Mouse (Mus musculus) stomach, embryonic 15.5 days (tissue): ENCODE data around the gene ccdc198. TPM values are rescaled to one million over a fixed set of nuclear protein-coding genes. Genes with fewer than 3 reads are reported as not detected.
"Not testable (repeated sequence)": the region's sequence is repeated elsewhere in the genome, so short reads cannot be mapped to it uniquely, and the experiment has no call there.

Experiments
- ATAC-seq: fragments of 200-750 bp; cut with Nextera tagmentation; 2 replicates; pipeline ENCODE4 v1.8.0; 2017; ENCODE audit warnings: low read depth, moderate number of reproducible peaks, moderate TSS enrichment; ENCODE audit not compliant: insufficient read depth, low FRiP score
- H3K27ac ChIP-seq: fragments of 300-500 bp; sonication (generic); 2 replicates; pipeline ENCODE4 v1.5.1; 2015; ENCODE audit warnings: mild to moderate bottlenecking, inconsistent platforms
- H3K27me3 ChIP-seq: fragments of 300-500 bp; sonication (generic); replicated peaks from 2 replicates; pipeline ENCODE4 v1.6.1; 2015; ENCODE audit warnings: inconsistent platforms
- H3K36me3 ChIP-seq: fragments of 300-500 bp; sonication (generic); 2 replicates; pipeline ENCODE4 v1.6.1; 2015; ENCODE audit warnings: inconsistent platforms
- H3K4me1 ChIP-seq: fragments of 300-500 bp; sonication (generic); 2 replicates; pipeline ENCODE4 v1.6.1; 2015; ENCODE audit warnings: inconsistent platforms
- H3K4me2 ChIP-seq: fragments of 300-500 bp; sonication (generic); 2 replicates; pipeline ENCODE4 v1.6.1; 2015; ENCODE audit warnings: mild to moderate bottlenecking, inconsistent platforms
- H3K4me3 ChIP-seq: fragments of 300-500 bp; sonication (generic); replicated peaks from 2 replicates; pipeline ENCODE4 v1.5.1; 2015; ENCODE audit warnings: inconsistent platforms
- H3K9ac ChIP-seq: fragments of 300-500 bp; sonication (generic); 2 replicates; pipeline ENCODE4 v1.6.1; 2015; ENCODE audit warnings: inconsistent platforms
- H3K9me3 ChIP-seq: fragments of 300-500 bp; sonication (generic); 2 replicates; pipeline ENCODE4 v1.6.1; 2016; ENCODE audit warnings: inconsistent platforms
- WGBS: fragments of 180-500 bp; shearing (Covaris S2); methylation state at CpG from one replicate; pipeline ENCODE4 v1.1.7; 2015; 5-methylcytosine and 5-hydroxymethylcytosine counted together
- polyA plus RNA-seq: library from polyadenylated mRNA; unstranded; fragments of >200 nt; fragmentation: Nextera tagmentation; extraction: Ambion mirVana; gene quantifications from 2 replicates; pipeline ENCODE4 v1.2.1, GENCODE M21; 2015

Gene ccdc198
- 29.1 and 29.3 TPM in 2 replicates for polyA plus RNA-seq

GRCm38 (mm10) chr14:49245126-49245714 lies at the start of gene ccdc198:
ccdc198 (minus strand) TSS chr14:49245474.
- peak within 1 kb of the TSS; percentile 3; the same call in 1 of the 2 replicates for H3K4me3 ChIP-seq
- no peaks in the 10 kb centered on the region for H3K4me1 ChIP-seq
- no peak within 1 kb of the TSS for H3K27ac ChIP-seq
- H3K4me2 ChIP-seq = no peak within 1 kb of the TSS
- H3K36me3 ChIP-seq = no peaks in the 10 kb centered on the region
- no peak for ATAC-seq
- 57% methylated on average over 5 of the region's 5 CpGs for WGBS
- H3K9ac ChIP-seq = no peak within 1 kb of the TSS
- no peaks in the 10 kb centered on the region for H3K27me3 ChIP-seq
- no peaks in the 10 kb centered on the region for H3K9me3 ChIP-seq

GRCm38 (mm10) chr14:49293802-49294449 lies 48.7 kb upstream of the ccdc198 start:
- WGBS = 53% methylated on average over 4 of the region's 4 CpGs
- Histone ChIP-seq H3K9ac (no peak overlapping the region), H3K4me3 (no peak overlapping the region)

GRCm38 (mm10) chr14:49290029-49290745 lies 44.9 kb upstream of the ccdc198 start:
- WGBS = 69% methylated on average over 3 of the region's 3 CpGs
- Histone ChIP-seq H3K27ac (no peak overlapping the region), H3K27me3 (no peaks in the 10 kb centered on the region), H3K9me3 (no peaks in the 10 kb centered on the region), H3K4me3 (no peak overlapping the region), H3K36me3 (no peaks in the 10 kb centered on the region), H3K4me2 (no peak overlapping the region), H3K9ac (no peak overlapping the region), H3K4me1 (no peaks in the 10 kb centered on the region)
- ATAC-seq = no peak

More at GRCm38 (mm10) chr14:49293802-49294449, 48.7 kb upstream of the ccdc198 start:
- Histone ChIP-seq H3K36me3 (no peaks in the 10 kb centered on the region), H3K27me3 (no peaks in the 10 kb centered on the region), H3K4me1 (no peaks in the 10 kb centered on the region), H3K27ac (no peak overlapping the region), H3K4me2 (no peak overlapping the region), H3K9me3 (no peaks in the 10 kb centered on the region)
- no peak for ATAC-seq

- ATAC-seq = no peak
- no peaks in the 10 kb centered on the region for H3K4me1 ChIP-seq
- no peak overlapping the region for H3K9ac ChIP-seq
- H3K4me2 ChIP-seq = no peak overlapping the region
- no peaks in the 10 kb centered on the region for H3K9me3 ChIP-seq
- H3K27me3 ChIP-seq = no peaks in the 10 kb centered on the region
- H3K4me3 ChIP-seq = no peak overlapping the region
- 83% methylated on average over 7 of the region's 7 CpGs for WGBS
- H3K36me3 ChIP-seq = no peaks in the 10 kb centered on the region
- no peak overlapping the region for H3K27ac ChIP-seq
Measured at GRCm38 (mm10) chr14:49283784-49284655, 38.7 kb upstream of the ccdc198 start.

GRCm38 (mm10) chr14:49278880-49279279 lies 33.6 kb upstream of the ccdc198 start:
- H3K4me2 ChIP-seq = no peak overlapping the region
- H3K36me3 ChIP-seq = no peaks in the 10 kb centered on the region
- no peaks in the 10 kb centered on the region for H3K27me3 ChIP-seq
- no peak overlapping the region for H3K27ac ChIP-seq
- 48% methylated on average over 6 of the region's 6 CpGs for WGBS
- peak; percentile 65; the same call in 1 of the 2 replicates for ATAC-seq
- no peak overlapping the region for H3K4me3 ChIP-seq
- no peak overlapping the region for H3K9ac ChIP-seq
- H3K9me3 ChIP-seq = no peaks in the 10 kb centered on the region
- no peaks in the 10 kb centered on the region for H3K4me1 ChIP-seq

- not testable (repeated sequence) for H3K4me1 ChIP-seq, H3K4me2 ChIP-seq, H3K9ac ChIP-seq, H3K36me3 ChIP-seq, H3K27me3 ChIP-seq, H3K9me3 ChIP-seq, ATAC-seq, H3K27ac ChIP-seq, H3K4me3 ChIP-seq
- WGBS = 83% methylated on average over 9 of the region's 9 CpGs
Measured at GRCm38 (mm10) chr14:49278479-49278878, 33.2 kb upstream of the ccdc198 start.

GRCm38 (mm10) chr14:49277642-49278041 lies 32.4 kb upstream of the ccdc198 start:
- Histone ChIP-seq H3K36me3 (no peaks in the 10 kb centered on the region), H3K4me1 (no peaks in the 10 kb centered on the region), H3K27me3 (no peaks in the 10 kb centered on the region), H3K4me3 (no peak overlapping the region), H3K4me2 (no peak overlapping the region), H3K27ac (no peak overlapping the region), H3K9me3 (no peaks in the 10 kb centered on the region), H3K9ac (no peak overlapping the region)
- no peak for ATAC-seq
- WGBS = 34% methylated on average over 3 of the region's 3 CpGs

GRCm38 (mm10) chr14:49275376-49275775 lies 30.1 kb upstream of the ccdc198 start:
- WGBS = 28% methylated on average over 2 of the region's 2 CpGs
- Histone ChIP-seq H3K4me3 (no peak overlapping the region), H3K27me3 (no peaks in the 10 kb centered on the region), H3K36me3 (no peaks in the 10 kb centered on the region), H3K4me1 (no peaks in the 10 kb centered on the region), H3K4me2 (no peak overlapping the region), H3K27ac (no peak overlapping the region), H3K9ac (no peak overlapping the region), H3K9me3 (no peaks in the 10 kb centered on the region)
- ATAC-seq = no peak

GRCm38 (mm10) chr14:49265286-49266002 lies 20.2 kb upstream of the ccdc198 start:
- Histone ChIP-seq H3K9ac (no peak overlapping the region), H3K4me3 (no peak overlapping the region), H3K9me3 (no peaks in the 10 kb centered on the region), H3K4me1 (no peaks in the 10 kb centered on the region), H3K27me3 (no peaks in the 10 kb centered on the region), H3K4me2 (no peak overlapping the region), H3K36me3 (no peaks in the 10 kb centered on the region), H3K27ac (no peak overlapping the region)
- ATAC-seq = no peak
- 76% methylated on average over 5 of the region's 5 CpGs for WGBS

GRCm38 (mm10) chr14:49241522-49241921 lies 3.8 kb downstream of the ccdc198 start:
- Histone ChIP-seq H3K4me1 (no peaks in the 10 kb centered on the region), H3K9me3 (no peaks in the 10 kb centered on the region), H3K27ac (no peak overlapping the region), H3K9ac (no peak overlapping the region), H3K36me3 (no peaks in the 10 kb centered on the region), H3K4me3 (no peak overlapping the region), H3K4me2 (no peak overlapping the region), H3K27me3 (no peaks in the 10 kb centered on the region)
- 14% methylated on average over 1 of the region's 1 CpGs for WGBS
- ATAC-seq = no peak

GRCm38 (mm10) chr14:49238206-49238605 lies 7.1 kb downstream of the ccdc198 start:
- no peak overlapping the region for H3K9ac ChIP-seq
- no peaks in the 10 kb centered on the region for H3K9me3 ChIP-seq
- 31% methylated on average over 11 of the region's 11 CpGs for WGBS
- no peaks in the 10 kb centered on the region for H3K36me3 ChIP-seq
- no peak overlapping the region for H3K27ac ChIP-seq
- no peak overlapping the region for H3K4me2 ChIP-seq
- no peaks in the 10 kb centered on the region for H3K27me3 ChIP-seq
- H3K4me1 ChIP-seq = no peaks in the 10 kb centered on the region
- ATAC-seq = no peak
- H3K4me3 ChIP-seq = no peak overlapping the region
